Mouse (Mus musculus) brain, embryonic 14.5 days (tissue): ENCODE data around the gene Fosl2.

Experiments used
- CTCF ChIP-seq: fragments of 200-500 bp; IDR thresholded peaks from 2 replicates; pipeline ENCODE4 v1.5.1; 2012; ENCODE audit warnings: inconsistent platforms, mild to moderate bottlenecking, moderate library complexity, borderline replicate concordance; ENCODE audit not compliant: insufficient read depth, insufficient read length; ENCODE audit errors: extremely low read depth
- POLR2A ChIP-seq: fragments of 200-500 bp; IDR thresholded peaks from 2 replicates; pipeline ENCODE4 v1.6.1; 2012; ENCODE audit warnings: mild to moderate bottlenecking, inconsistent platforms, borderline replicate concordance; ENCODE audit not compliant: poor library complexity, insufficient read depth, insufficient read length, severe bottlenecking; ENCODE audit errors: extremely low read depth

DNA sequence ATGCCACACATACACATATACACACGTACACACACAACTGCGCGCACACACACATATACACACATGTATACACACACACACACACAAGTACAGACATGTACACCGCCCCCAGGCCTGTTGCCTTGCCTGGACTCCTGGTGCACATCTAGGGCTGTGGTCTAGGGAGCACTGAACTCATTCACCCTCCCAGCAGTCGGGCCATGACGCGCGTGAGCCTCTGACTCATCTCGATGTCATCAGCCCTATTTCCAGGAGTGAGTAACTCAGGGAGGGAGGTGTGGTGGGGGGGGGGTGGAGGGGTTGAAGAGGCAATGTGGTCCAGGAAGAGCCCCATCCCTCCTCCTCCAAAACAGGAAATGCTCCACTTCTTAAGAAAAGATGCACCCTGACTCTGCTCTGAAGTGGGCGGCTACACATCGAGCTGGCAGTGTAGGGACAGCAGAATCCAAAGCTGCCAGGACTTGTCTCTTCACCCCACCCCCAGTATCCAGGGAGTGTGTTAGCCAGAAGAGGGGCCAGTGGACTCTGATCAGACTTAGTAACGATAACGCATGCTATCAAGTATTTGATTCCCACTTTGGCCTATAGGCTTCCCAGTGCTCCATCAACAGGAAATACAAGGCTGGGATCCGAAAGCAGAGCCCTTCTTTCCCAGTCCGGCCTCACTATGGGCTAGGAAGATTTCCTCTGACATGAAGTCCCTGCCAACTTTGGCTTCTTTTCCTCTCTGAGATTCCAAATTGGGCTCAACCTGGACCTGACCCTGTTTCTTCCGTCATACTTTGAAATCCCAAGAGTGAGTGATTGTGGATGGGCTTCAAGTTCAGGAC, 56.6 kb downstream of the Fosl2 start:
- TF ChIP-seq POLR2A (no peak), CTCF (no peak)
